Mouse (Mus musculus) layer of hippocampus, adult 9-11 months (tissue): Measurements from ENCODE around the gene Adamtsl1.

Source experiments
- DNase-seq: peaks from one replicate; pipeline ENCODE4 v3.0.0; 2022

The Adamtsl1 gene

GRCm38 (mm10) chr4:86233197-86233596 lies 719.2 kb downstream of the Adamtsl1 start:
- DNase-seq, result no peak

- DNase-seq, result no peak
Observed at GRCm38 (mm10) chr4:86241854-86242424, 728.0 kb downstream of the Adamtsl1 start.

GRCm38 (mm10) chr4:86270085-86270484 lies 756.1 kb downstream of the Adamtsl1 start:
- DNase-seq, result peak; percentile 27

DNA sequence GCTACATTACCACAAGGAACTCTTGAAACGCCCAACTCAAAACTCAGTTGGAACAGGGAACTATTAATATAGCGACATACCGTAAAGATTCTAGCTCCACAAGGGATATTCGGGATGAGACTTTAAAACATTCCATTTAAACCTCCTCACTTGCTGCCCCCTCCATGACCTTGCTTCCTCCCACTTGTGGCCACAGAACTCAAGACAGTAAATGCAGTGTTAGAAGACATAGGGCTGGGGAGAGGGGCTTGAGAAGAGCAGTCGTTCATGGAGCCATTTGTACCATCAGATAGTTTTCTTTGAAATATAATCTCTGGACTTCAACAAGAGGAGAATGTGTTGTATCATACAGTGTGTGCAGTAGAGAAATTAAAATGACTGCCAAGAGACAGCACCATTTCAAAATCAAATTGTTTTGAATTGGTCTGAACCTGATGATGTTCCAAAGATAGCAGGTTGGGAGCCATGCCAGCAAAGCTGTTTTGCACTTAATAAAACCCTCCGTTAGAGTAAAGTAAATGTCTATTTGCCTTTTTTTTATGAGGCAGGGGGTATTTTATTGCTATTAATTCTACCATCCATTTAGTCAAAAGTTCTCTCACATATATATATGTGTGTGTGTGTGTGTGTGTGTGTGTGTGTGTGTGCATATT lies 759.9 kb downstream of the Adamtsl1 start:
- peak; percentile 52 for DNase-seq

DNA sequence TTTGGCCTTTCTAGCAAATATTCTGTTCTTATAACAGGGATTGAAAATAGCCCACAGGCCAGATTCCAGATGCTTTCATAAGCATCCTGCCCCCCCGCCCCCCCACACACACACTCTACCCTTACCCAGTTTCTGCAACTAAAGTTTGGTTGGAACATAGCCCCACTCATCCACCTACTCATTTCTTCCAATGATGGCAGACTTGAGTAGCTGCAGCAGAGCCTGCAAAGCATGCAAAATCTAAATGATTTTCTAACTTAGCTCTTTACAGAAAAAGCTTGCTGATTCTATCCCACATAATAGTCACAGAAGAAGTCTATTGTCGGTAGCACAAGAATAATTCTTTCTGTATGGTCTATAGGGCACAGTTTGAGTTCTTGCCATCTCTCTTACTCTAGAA lies 760.7 kb downstream of the Adamtsl1 start:
- DNase-seq, result no peak

- no peak for DNase-seq
Observed at GRCm38 (mm10) chr4:86276021-86276813, 762.2 kb downstream of the Adamtsl1 start.

GRCm38 (mm10) chr4:86278546-86278945 lies 764.6 kb downstream of the Adamtsl1 start:
- no peak for DNase-seq

DNA sequence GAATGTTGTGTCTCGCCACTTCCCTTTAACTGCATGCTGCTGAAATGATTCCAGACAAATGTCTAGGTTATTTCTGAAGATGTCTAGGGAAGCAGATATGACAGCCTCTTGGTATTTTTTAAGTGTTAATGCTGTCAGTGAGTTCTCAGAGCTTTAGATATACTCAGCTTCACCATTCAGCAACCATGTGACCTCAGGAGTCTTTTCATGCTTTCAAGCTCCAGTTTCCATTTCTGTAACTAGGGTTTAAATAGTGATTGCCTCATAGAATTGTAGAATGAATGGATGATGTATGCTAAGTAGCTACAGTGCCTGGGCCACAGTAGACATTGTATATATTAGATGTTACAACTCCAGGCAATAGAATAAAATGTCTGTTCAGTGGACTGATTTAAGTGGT lies 772.6 kb downstream of the Adamtsl1 start:
- no peak for DNase-seq

- DNase-seq, result no peak
Observed at GRCm38 (mm10) chr4:86288264-86288663, 774.3 kb downstream of the Adamtsl1 start.

DNA sequence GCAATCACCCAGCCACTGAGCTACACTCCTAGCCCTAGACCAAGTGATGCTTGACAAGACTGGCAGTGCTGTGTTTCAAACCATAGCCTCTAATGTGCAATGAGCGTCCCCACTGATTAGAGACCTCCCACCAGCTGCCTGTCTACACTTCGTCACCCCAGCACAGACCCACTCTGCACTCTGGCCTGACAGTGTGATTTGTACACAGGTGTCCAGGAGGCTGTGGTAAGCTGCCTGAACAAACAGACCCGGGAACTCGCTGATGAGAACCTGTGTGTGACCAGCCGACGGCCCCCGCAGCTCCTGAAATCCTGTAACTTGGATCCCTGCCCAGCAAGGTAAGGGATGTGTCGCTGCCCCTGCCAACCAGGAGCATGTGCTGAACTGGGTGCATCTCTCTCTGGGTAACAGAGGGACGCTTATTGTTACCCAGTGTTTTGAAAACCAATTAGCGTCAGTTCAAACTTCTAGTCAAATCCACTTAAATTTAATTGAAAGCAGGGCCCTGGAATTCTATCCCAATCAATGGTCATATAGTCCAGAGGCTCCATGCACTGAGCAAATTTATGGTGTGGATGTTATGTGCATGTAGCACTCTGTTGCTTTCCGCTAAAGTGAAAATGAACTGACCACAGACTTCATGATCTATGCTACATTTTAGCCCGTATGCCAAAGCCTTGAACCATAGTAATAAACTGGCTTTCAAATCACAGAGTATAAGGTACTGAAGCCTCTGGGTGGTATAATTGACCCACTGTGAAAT lies 775.7 kb downstream of the Adamtsl1 start:
- no peak for DNase-seq

- DNase-seq, result no peak
Observed at GRCm38 (mm10) chr4:86294828-86295251, 780.9 kb downstream of the Adamtsl1 start.

DNA sequence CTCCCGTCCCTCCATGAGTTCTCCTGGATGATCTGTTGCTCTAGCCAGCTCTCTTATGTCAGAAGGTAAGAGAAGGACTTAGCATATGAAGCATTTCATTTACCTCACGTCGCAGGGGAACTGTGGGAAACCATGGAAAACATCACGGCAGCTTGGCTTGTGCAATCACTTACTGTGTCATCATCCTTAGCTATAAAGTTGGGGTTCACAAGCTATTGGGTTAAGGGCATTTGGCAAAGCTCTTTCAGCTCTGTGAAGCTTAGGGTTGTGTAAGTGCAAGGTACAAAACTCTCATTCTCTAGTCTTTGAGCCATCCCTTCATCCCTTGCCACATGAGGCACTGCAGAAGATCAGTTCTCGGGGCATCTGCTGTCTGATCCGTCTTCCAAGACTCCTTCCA lies 787.5 kb downstream of the Adamtsl1 start:
- DNase-seq, result no peak

- no peak for DNase-seq
Observed at GRCm38 (mm10) chr4:86302095-86302494, 788.1 kb downstream of the Adamtsl1 start.

GRCm38 (mm10) chr4:86306753-86307152 lies 792.8 kb downstream of the Adamtsl1 start:
- no peak for DNase-seq

DNA sequence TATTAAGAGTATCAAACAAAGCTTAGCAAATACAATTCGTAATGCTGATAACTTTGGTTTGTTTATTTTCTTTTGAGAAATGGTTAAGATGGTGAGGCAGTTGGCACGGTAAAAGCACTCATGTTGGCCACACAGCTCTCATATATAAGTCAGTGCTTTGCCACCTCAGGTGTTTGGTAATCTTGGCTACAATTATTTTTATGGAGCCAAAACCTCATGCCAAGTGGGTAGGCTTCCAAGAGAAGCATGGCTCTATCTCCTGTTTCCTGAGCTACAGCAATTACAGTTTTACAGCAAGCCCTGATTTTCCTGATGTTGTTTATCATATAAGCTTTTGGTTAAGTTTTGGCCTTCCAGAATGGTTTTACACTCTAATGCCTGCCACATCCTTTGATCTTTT lies 795.2 kb downstream of the Adamtsl1 start:
- no peak for DNase-seq

- DNase-seq, result no peak
Observed at GRCm38 (mm10) chr4:86310806-86311730, 797.1 kb downstream of the Adamtsl1 start.

DNA sequence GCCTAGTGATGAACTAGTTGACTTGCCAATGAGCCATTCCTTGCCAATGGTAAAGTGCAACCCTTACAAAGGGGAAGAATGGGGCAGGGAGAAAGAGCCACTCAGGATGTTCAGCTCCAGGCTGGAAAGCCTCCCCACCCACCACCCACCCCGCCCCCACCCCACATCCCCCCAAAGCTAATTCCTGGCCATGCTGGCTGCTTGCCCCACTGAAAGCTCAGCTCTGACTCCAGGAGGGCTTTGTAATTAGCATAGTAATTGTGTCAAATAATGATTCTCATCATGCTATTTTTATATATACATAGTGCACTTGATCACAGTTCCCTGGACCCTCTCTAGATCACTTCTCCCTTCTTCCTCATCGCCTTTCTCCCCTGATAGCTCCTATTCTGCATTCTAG lies 798.4 kb downstream of the Adamtsl1 start:
- no peak for DNase-seq

DNA sequence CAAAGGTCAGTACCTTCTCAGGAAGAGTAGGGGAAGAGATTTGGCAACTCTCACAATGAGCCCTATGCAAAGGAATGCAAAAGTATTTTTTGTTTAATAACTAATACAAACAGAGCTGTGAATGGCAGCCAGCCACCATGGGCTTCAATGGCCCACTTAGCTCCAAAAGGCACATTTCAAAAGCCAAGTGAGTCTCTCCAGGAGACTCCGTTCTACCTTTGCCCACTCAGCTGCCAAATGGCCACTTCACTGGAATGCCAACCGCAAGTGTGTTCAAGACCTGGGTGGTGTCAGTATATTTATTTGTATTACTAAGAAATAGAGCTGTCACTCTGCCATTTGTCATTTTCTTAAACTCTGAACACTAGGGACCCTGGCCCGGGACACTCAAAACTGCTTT lies 800.5 kb downstream of the Adamtsl1 start:
- DNase-seq, result no peak

DNA sequence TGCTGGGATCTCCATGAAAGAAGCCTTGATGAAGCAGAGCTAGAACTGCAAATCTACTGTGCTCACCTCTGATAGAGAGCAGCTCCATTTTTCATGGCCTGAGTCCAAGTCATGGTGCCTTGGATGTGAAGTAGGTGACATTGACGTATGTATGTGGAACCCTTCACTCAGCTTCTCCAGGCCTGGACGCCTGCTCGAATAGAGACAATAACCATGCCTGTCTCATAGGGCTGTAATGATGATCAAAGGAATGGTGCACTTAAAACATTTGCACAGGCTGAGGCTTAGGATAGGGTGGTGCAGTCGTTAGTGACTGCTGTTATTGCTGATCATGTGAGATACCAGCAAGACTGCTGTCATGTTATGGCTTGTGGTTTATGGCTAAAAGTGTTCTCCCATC lies 801.1 kb downstream of the Adamtsl1 start:
- DNase-seq, result no peak

- no peak for DNase-seq
Observed at GRCm38 (mm10) chr4:86317916-86318542, 804.1 kb downstream of the Adamtsl1 start.

- DNase-seq, result no peak
Observed at GRCm38 (mm10) chr4:86325411-86325810, 811.4 kb downstream of the Adamtsl1 start.

- no peak for DNase-seq
Observed at GRCm38 (mm10) chr4:86326003-86326402, 812.0 kb downstream of the Adamtsl1 start.
